Mouse (Mus musculus): Measurements from ENCODE around the gene Ttc28.

Gene Ttc28

DNA sequence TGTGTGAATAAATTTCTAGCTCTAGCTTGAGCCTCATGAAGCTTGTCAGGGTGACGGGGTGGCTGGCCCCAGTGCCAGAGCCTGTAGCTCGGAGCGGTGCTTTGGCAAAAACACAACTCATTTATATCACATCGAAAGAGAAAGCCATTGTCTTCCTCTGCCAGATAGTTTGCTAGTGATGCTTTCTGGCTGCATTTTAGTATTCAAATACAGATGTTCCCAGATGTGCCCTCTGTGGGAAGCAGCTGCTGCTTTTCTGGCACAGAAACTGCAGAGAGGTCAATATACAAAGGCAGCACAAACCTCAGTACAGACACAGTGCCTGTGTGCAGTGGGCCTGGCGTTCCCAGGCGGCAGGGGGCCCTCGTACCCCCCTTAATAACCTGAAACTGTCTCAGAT lies 300.0 kb downstream of the Ttc28 start:
- DNase-seq = no peak

DNA sequence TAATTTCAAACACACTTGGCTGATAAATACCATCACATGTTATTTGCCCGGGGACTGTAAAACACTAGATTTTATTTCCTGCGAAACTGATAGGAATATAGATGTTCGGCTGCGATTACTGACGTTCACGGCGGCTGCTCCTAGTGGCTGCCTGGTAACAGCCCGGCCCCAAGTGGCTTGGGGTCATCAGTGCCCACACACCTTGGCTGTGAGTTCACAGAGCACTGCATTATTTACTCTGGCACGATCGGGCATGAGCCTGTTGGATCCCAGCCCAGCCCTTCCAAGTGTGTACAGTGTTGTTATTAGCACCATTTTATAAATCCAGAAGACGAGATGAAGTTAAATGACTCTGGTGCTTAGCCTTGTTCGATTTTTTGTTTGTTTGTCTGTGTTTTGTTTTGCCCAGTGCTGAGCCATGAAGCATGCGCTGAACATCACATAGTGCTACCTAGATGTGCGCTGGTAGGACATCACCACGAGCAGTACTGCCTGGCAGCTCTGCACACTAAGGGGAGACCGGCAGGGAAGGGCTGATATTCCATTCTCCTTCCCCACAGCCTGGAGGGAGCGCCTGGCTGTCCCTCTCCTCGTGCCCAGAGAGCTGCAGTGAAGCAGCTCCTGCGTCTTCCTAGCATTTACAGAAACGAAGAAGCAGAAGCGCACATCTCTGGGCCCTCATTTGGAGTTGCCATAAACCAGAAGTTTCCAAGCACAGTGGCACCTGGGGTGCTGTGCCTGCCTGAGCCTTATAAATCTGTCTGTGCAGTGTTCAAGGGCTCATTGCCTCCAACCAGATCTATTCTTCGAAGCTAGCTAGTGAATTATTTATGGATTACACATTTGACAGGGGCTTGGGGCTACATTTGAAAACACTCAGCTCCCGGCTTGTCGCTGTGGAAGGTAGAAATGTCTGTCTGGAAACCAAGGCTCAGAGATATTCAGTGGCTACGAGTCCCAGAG lies 300.8 kb downstream of the Ttc28 start:
- no peak for DNase-seq

DNA sequence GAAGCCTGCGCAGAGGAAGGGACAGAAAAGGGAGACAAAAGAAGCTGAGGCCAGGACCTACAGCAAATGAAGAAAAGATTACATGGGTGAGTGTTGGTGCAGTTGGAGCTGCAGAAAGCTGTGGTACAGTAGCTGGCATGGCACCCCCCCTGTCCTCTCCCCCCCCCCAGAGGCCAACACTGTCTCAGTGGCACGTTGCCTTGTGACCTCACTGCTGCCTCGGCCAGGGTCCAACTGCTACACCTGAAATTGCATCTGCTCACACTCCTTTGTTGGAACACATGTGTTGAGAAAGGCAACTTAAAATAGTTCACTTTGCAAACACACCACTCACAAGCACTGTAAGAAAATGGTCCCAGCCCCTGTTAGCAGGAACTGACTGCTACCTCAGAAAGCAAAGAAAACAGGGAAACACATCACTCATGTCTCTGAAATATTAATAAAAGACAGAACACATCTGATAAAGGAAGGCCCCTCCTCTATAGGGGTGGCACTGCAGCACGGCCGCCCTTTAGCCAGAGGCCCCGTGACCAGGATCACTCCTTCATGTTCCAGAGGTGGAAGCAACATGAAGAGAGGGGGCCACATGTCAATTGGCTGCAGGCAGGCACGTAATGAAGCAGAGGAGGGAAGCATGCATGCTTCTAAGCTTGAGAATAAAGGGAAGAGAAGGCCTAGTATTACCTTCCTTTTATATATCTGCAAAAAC lies 301.8 kb downstream of the Ttc28 start:
- DNase-seq = no peak

DNA sequence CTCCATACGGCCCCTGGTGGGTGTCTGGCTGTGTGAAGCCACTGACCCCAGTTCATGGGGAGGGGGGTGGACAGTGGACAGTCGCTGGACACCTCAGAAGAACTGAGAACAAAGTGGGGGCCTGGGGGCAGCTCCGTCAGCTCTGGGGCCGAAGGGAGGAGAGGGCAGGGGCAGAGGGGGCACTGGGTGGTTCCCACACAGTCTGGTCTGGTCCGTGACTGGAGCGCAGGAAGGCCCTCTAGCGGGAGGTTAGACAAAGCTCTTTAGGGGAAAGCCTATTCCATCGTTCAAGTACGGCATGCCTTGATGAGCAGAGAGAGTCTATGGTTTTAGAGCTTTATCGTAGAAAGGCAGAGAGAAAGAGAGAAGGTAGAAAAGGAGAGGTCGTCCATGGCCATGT lies 307.0 kb downstream of the Ttc28 start:
- peak; percentile 17 for DNase-seq

DNA sequence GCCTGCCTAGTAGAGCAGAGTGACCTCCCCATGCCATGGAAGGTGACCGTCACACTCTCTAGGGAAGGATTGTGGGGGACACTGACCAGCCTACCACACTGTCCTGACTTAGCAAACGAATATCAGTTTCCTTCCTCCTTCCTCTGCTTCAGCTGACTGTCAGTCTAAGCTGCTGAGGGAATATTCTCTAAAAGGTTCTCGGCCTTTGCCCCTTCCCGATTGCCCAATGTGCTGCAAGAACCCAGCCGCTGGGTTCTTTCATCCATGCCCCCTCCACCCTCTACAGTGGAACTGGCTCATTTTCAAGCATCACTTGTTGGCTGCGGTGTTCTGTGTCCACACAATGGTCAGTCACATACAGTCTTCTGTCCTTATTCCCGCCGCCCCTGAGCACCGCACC lies 312.4 kb downstream of the Ttc28 start:
- no peak for DNase-seq

DNA sequence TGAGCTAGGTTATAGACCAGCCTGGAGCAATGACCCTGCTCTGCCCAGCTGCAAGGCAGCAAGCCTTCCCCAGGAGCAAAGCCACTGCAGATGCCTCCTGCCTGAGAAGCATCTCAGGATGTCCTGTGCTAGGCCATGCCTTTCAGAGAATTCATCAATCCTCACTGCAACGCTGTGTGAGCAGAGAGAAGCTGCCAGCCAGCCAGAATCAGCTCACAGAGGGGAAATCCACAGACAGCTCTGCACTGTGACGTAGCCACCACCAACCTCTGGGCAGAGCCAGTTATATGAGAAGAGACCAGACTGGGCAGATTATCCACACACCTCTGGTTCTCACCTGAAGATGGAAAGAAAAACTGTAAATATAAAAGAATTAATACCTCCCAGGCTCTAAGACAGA lies 315.2 kb downstream of the Ttc28 start:
- DNase-seq = no peak

DNA sequence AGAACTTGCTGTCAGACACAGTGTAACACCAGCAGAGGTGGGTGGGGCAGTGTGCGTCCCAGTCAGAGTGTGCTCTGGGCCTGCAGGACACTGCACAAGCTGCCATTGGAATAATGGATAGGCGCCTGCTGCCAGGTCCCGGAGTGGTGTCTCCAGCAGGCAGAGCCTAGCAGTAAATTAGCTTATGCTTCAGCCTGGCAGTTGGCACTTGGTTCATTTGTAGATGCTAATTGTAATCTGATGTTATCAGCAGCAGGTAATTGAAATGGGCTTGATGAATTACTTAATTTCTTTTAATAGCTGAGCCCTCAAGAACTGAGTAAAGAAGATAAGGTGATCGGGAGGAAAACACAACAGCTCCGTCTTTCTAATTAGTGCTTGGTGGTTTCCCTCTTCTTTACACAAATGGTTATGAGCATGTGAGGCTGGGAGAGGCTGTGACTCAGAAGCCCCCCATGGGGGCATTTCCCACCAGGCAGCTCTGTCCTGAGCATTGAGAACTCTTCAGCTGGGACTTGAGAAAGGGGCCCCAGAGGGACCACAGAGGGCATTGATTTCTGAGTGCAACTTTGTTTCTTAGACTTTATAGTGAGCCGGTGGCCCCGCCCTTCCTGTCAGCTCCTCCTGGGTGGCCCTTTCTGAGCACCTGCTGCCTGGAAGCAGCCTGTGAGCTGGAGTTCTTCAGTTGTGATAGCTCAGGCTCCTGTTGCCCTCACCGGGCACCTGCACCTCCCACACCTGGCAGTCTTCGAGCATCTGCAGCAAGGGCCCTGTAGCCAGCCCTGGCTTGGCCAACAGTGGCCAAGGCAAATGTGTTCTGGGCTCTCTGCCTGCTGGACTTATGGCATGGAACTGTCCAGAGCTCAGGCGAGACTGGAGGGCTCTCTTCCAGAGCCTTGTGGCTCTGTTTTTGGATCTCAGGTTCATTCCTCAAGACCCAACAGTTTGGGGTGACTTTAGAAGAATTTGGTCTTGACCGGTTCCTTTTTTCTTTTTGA lies 316.2 kb downstream of the Ttc28 start:
- peak; percentile 47 for DNase-seq

DNA sequence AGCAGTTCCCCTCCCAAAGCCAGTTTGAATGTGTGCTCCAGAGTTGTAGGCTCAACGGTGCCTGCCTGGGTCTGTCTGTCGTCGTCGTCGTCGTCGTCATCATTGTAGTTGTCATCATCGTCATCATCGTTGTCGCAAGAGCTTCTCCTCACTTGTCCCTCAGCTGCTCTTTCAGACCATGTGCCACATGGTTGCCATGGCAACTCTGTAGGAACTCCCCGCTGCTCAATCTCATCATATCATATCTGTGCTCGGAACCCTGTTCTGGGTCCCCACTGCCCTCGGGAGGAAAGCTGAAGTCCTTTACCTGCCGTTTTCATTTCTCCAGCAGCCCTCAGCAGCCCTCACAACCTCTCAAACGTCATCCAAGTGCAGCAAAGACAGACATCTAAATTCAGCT lies 318.1 kb downstream of the Ttc28 start:
- DNase-seq = no peak

DNA sequence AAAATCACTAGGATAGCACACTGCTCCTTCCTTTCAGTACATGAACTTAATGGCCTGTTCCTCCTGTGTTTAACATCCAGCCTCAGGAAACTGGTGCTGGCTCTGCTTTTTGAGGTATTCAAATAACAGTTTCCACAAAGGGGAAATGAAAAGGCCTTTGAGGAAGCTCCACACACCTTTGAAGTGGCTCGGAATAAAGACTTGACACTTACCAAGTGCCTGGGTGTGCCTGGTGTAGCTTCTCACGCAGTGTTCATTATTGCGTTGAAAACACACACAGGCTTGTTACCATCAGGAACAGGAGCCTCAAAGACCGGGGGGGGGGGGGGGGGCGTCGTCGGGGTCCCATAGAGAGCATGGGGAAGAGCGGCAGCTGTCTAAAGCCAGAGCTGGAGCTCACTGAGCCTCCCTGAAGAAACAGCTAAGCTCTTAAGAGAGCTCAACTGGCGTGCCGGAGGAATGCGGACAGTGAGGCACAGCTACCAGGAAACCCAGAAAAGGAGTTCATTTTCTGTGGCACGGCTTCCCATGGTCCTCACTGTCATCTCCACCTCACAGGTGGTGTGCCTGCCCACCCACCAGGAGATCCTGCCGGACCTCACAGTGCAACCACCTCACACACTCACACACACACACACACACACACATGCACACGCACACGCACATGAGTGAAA lies 320.7 kb downstream of the Ttc28 start:
- peak; percentile 33 for DNase-seq

DNA sequence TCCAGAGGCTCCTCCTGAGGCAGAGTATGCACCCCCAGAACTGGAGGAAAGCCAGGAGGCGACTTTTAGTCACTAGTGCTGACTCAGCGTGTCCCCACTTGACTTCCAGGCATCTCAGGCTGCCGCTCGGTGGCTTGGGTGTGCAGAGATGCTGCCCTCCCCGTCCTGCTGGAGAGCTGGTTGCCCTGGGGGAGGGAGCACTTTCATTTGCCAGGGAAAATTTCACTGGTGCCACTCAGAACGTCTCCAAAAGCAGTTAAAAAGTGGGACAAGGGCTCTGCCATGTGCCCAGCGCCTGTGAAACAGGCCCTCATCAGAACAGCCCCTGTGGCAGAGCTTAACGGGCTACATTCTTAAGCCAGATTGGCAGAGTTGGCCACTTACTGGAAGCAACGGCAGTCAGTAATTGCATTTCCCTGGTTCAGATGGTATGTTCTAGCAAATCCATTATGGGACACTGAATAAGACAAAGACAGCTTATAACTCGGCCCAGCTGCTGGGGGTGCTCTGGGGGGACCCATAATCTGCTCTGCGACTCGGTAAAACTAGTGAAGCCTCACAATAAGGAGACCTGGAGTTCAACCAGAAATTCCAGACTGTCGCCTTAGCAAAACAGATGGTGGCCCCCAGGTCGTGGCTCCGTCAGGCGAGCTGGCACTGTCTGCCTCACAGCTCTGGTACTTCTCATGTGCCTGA lies 321.5 kb downstream of the Ttc28 start:
- DNase-seq = no peak

DNA sequence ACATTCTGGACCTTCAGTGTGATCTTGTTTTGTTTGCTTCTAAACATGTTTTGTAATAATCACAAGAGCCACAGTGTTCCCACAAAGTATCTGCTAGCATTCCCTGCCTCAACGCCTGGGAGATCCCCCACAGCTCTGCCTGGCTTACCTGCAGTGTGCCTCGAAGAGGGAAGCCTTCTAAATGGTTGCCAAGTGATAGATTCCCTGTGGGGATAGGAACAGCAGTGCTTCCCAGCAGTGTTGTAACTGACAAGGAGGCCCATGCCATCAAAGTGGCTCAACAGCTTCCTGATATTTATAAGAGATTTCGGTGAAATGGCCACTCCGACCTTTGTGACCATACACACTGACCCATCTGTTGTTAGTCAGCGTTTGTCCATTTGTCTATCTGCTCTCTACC lies 324.6 kb downstream of the Ttc28 start:
- no peak for DNase-seq

DNA sequence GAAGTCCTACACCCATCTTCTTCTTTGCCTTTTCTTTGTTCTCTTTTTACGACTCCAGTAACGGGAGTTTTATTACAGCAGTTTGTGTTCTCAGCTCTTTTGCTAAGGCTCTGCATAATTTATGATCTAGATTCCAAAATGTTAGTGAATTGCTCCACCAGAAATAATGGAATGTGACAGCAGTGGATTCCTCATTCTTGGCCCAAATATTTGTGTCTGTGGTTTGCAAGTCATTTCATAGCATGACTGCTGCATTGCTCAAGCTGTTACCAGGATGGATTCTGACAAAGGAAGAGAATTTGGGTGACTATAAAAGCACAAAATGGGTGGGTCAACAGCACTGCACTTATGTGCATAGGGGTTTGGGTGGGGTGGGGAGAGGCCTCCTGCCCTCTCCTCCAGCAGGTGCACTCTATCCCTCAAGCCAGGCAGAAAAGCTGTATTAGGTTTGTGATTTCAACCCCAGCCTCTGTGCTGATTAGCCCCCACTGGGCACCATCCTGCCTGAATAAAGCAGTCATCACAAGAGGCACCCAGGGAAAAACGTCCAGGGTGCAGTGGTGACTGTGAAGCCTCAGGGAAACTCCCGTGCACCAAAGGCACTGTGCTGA lies 325.5 kb downstream of the Ttc28 start:
- DNase-seq = no peak

DNA sequence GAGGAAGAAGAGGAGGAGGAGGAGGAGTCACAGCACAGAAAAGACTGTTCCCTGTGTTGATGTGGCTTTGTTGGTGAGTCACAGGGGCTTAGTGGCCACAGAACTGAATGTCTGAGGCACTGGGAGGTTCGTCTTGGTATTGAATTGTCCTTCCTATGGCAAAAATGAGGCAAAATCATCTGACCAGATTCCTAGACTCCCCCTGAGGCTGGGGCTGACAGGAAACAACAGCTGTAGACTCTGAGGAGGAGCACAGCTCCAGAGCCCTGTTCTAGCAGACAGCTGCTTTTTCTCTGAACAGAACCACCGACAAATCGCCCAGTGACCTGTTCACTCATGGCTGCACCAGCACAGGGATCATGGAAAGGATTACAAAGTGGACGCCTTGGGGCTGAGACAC lies 326.2 kb downstream of the Ttc28 start:
- no peak for DNase-seq

DNA sequence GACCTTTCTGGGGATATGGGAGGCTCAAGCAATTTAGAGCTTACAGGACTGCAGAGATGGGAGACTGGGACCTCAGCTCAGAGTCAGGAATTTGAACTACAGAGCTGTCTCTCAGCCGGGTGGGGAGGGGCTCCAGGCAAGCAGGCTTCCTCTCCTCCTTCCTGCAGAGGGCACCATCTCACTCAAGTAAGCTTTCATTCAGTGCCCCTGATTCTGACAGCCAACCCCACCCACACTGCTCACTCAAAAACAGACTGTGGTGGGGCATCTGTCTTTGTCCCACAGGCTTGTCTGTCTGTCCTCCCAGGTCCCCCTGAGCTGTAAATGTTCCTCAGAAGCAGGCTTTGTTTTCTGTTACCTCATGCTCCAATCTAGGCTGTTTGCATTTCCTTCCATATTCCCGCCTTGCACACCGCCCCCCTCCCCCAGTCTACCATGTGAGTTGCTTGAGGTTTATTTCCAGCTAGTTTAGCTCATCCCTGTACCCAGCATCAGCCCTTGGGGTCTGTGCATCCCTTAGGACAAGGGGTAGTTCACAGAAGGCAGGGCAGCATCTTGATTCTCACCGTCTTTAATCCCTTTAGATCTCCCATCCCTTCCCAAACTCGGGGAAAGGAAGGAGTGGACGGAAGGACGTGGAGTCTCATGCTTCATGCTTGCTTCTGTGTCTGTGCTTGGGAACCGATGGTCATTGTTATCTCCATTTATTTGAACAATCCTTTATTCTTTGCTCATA lies 328.5 kb downstream of the Ttc28 start:
- peak; percentile 55 for DNase-seq

DNA sequence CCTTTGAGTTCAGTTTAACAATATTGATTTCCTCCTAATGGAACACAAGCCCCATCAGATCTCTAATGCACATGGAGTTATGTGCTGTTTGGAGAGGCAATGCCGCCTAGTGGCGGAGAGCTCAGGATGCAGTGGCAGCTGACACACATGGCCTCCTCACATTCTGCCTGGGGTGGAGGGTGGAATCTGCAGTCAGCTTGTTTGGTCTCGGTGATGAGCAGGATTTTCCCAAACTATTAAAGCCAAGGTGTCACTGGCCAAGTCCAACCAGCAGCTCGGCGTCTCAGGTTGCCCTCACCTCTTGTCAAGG lies 329.0 kb downstream of the Ttc28 start:
- DNase-seq = peak; percentile 45

DNA sequence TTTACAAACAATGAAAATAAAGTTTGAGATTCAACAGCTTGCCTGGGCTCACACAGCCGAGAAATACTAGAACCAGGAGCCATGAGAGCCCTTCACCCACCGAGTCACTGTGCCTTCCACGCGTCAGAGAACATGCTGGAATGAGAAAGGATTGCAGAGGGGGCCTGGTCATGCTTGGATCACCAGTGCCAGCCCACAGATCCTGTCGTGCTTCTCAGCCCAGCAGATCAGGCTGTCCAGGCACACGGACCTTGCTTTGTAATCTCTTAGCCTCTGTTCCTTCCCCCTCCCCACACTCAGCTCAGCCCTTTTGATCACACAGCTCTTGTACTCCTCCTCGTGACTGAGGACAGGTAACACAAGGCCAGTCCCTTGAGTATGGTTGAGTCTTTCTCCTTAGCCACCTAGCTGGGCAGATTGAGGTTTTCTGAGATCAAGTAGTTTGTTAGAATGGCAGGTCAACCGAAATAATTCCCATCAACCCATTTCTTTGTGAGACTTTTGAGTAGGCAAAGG lies 334.4 kb downstream of the Ttc28 start:
- DNase-seq = no peak

DNA sequence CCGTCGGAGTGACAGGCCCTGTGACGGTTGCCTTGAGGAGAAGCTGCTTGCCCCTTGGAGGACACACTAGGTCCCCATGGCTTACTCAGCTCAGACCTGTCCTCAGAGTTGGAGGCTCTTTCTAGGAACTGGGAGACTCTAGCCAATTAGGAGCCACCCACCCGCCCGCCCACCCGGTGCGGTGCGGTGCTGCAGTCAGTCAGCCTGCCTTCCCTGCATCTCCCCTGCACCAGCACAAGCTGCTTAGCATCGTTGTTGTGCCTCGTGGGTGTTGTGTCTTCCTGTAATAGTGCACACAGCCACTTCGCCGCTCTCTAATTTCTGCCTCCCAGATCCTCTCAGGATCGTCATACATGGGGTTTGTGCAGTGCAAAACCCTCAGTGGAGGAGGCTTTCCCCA lies 335.3 kb downstream of the Ttc28 start:
- DNase-seq = no peak

DNA sequence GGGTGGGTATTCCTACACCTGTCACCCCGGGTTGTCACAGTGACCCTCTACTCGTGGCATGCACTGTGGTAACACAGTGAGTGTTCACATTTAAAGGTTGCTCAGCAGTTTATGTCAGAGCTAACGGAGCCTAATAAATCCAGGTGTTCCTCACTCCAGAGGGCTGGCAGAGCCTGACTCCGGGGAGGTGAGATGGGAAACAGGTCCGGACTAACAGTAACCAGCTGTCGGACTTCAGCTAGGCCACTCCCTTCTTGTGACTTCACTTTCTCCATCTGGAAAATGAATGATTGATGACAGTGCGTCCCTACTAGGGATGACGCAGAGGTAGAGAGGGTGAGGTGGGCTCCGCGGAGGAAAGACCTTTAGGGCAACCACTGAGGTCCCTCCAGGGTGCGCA lies 336.1 kb downstream of the Ttc28 start:
- DNase-seq = no peak

DNA sequence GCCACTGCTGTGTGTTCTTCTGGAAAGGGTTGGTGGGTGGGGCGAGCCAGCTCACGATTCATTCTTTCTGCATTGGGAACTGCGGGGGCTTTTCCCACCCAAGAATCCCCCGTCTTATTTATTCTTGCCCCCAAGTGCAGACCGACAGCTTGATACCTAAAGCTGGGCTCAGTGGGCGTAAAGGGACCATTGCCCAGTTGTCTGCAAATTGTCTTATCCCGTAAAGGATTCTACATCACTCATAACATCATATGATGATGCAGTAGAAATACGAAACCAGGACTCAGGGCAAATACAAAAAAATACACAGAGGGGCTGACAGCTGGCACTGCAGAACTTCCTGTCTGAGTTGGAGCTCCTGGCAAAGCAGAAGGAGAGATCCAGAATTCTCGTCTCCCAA lies 336.6 kb downstream of the Ttc28 start:
- no peak for DNase-seq

DNA sequence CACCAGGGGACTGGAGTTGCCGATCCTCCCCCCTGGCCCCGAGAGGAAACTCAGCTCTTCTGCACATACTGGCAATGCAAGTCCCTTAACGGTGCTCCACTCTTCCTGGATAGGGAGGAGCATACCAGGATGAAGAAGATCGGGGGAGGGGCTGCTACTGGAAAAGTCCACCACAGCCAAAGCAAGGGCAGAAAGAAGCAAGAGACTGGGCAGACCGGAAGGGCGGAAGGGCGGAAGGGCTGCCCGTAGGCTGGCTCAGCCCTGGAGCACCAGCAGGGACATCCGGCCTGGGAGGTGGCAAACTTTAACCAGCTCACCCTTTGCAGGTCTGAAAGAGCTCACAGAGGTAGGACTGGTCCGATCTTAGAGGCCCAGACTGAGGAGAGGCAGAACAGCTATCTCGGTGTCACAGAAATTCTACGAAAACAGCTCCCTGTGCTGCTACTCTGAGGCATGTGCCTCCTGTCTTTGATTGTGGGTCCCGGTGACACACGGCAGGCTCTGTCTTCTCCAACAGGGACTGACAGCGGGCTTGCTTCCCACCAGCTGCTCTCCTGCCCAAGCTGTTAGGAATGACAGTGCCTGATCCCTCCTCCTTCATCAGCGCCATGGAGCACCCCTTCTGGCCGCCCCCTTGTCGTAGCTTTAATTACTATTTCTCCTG lies 338.0 kb downstream of the Ttc28 start:
- DNase-seq = no peak

Data from thymus, postnatal 25 days (tissue).